Mouse (Mus musculus) mammary gland, adult 2 months (tissue): ENCODE measurements around the gene Gm10337. TPM values are rescaled to one million over a fixed set of nuclear protein-coding genes. Genes with fewer than 3 reads are reported as not detected.

Source experiments
- polyA plus RNA-seq: library from polyadenylated mRNA; depleted of rRNA; stranded (reverse); fragments of >200 nt; gene quantifications from 2 replicates; pipeline ENCODE4 v1.2.3, GENCODE M21; 2012; ENCODE audit warnings: low replicate concordance; rRNA removed

The Gm10337 gene
- polyA plus RNA-seq, result not detected in 2 replicates

GRCm38 (mm10) chr15:102503447-102503846, at the start of gene Gm10337:
Gene Gm10337 (plus strand): TSS chr15:102503722.

GRCm38 (mm10) chr15:102458904-102459317, 44.6 kb upstream of the Gm10337 start, which contains the start of gene Prr13:
Gene Prr13 (plus strand): TSS chr15:102459028.

DNA sequence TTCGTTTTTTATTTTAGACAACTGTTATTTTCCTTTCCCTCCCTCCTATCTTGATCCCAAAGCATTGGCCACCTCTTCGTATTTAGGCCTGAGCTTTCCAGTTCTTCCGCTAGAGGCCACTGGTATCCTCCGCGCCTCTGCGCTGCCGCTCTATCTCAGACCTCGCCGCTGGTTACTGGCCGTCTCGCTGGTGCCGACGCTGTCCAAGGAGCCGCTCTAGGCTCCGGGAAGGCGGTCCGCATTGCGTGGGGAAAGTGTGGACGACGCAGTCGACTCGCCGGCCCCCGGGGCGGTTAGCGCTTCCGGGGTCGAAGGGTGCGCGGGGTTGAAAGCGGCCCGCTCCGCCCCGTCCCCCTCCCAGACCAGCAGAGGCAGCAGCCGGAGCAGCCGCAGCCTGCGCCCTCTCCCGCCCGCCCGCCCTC, 33.3 kb upstream of the Gm10337 start, which contains the start of gene Pcbp2:
Gene Pcbp2 (plus strand): TSS at position 357 of the 422 bp plus-strand sequence.

DNA sequence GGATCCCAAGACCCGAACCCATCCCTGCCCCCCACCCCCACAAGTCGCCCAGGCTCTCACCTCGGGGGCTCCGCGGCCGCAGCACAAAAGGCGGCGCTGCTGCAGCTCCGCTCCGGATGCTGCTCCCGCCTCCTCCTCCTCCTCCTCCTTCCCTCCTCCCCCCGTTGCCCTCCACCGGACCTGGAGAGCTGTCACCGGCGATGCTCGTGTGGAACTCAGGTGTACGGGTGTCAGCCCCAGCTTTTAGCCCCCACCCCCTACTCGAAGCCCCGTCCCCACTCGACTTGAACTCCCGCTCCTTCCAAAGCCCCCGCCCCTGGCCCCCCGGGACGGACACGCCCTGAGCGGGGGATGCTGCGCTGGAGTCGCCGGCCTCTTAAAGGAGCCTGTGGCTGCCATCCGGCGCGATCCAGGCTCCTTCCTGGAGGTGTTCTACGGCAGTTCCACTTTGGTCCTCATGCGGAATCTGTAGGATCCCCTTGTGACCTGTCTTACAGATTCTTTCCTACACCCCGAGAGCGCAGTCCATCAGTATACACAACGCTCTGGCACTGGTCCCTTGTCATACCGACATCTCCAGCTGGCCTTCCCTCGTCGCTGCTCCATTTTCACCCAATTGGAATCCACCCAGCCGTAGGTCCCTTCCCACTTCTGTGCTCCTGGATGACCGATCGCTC, 13.3 kb downstream of the Gm10337 start, which contains the start of gene Map3k12:
Gene Map3k12 (minus strand): TSS at position 337 of the 677 bp plus-strand sequence.

GRCm38 (mm10) chr15:102517976-102518858, 14.7 kb downstream of the Gm10337 start, which contains the start of gene Tarbp2:
Gene Tarbp2 (plus strand): TSS chr15:102518192.

DNA sequence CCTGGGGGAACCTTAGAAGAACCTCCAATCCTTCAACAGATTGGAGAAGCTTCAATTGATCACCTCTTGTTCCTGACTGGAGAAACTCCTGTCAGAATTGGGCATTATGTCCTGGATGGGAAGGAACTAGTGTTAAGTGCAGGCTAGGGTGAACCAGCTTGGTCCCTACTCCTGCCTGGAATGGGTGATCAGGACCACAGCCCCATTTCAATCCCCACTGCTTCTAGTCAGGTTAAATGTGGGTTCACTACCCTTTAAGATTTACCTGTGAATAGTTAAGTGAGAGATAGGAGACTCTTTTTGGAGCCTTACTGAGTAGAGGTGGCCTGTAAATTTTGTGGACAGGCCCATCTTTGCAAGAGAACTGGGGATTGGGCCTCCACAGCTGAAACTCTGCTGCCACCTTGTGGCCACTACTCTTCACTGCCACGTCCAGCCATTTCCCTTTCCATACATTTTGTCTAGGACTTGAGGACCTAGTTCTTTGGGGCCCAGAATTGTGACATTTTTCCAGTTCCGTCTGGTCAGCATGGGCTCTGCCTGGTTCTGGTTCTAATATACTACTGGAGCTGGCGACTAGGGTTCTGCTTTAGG, 21.5 kb downstream of the Gm10337 start, which contains the start of gene Npff:
Gene Npff (minus strand): TSS at position 51 of the 594 bp plus-strand sequence.

Other genes starting within 250 kb of the Gm10337 start
- 62.7 and 82.3 TPM in 2 replicates for gene Rarg, start 246.2 kb upstream of the Gm10337 start, polyA plus RNA-seq
- gene Gm9918, start 233.2 kb upstream of the Gm10337 start, polyA plus RNA-seq, result 0.20 and 0.32 TPM in 2 replicates
- gene Mfsd5, start 224.3 kb upstream of the Gm10337 start, polyA plus RNA-seq, result 117 and 134 TPM in 2 replicates
- 2.8 and 2.9 TPM in 2 replicates for gene Espl1, start 207.5 kb upstream of the Gm10337 start, polyA plus RNA-seq
- 50.1 and 98.8 TPM in 2 replicates for gene Pfdn5, start 177.6 kb upstream of the Gm10337 start, polyA plus RNA-seq
- gene Myg1, start 172.0 kb upstream of the Gm10337 start, polyA plus RNA-seq, result 57.4 and 61.0 TPM in 2 replicates
- gene Aaas, start 153.0 kb upstream of the Gm10337 start, polyA plus RNA-seq, result 47.2 and 52.8 TPM in 2 replicates
- 0.20 and 0.33 TPM in 2 replicates for gene Sp7, start 136.5 kb upstream of the Gm10337 start, polyA plus RNA-seq
- 19.4 and 25.9 TPM in 2 replicates for gene Sp1, start 97.6 kb upstream of the Gm10337 start, polyA plus RNA-seq
- gene Amhr2, start 58.4 kb upstream of the Gm10337 start, polyA plus RNA-seq, result 3.6 and 6.7 TPM in 2 replicates
- gene Prr13, start 44.7 kb upstream of the Gm10337 start, polyA plus RNA-seq, result 198 and 203 TPM in 2 replicates
- 437 and 514 TPM in 2 replicates for gene Pcbp2, start 33.2 kb upstream of the Gm10337 start, polyA plus RNA-seq
- gene Map3k12, start 13.3 kb downstream of the Gm10337 start, polyA plus RNA-seq, result 10.0 and 11.0 TPM in 2 replicates
- gene Tarbp2, start 14.5 kb downstream of the Gm10337 start, polyA plus RNA-seq, result 69.0 and 82.6 TPM in 2 replicates
- 9.0 and 11.3 TPM in 2 replicates for gene Npff, start 21.2 kb downstream of the Gm10337 start, polyA plus RNA-seq
- gene Gm28047, start 121.3 kb downstream of the Gm10337 start, polyA plus RNA-seq, result 0.29 TPM in 1 of 2 replicates, not detected in the other
- gene Atf7, start 121.7 kb downstream of the Gm10337 start, polyA plus RNA-seq, result 99.1 and 202 TPM in 2 replicates
- 329 and 421 TPM in 2 replicates for gene Atp5g2, start 168.6 kb downstream of the Gm10337 start, polyA plus RNA-seq
- 47.3 and 82.5 TPM in 2 replicates for gene Calcoco1, start 218.5 kb downstream of the Gm10337 start, polyA plus RNA-seq